Mouse (Mus musculus) intestine, embryonic 14.5 days (tissue): ENCODE data around the gene Mllt6. TPM values are rescaled to one million over a fixed set of nuclear protein-coding genes. Genes with fewer than 3 reads are reported as not detected.
A peak's percentile ranks its signal among the peaks of the same experiment; 100 is the strongest.
"Not testable (repeated sequence)": the region's sequence is repeated elsewhere in the genome, so short reads cannot be mapped to it uniquely, and the experiment has no call there.

ENCODE experiments used
- ATAC-seq: fragments of 200-750 bp; cut with Nextera tagmentation; replicated peaks from 2 replicates; pipeline ENCODE4 v1.8.0; 2017; ENCODE audit warnings: low read depth, moderate number of reproducible peaks, moderate TSS enrichment, moderate library complexity; ENCODE audit not compliant: low FRiP score, low TSS enrichment
- DNase-seq: peaks from one replicate; pipeline ENCODE4 v3.0.0-alpha.2; 2018; ENCODE audit warnings: low spot score
- H3K27ac ChIP-seq: fragments of 300-500 bp; sonication (generic); 2 replicates; pipeline ENCODE4 v1.5.1; 2014; ENCODE audit warnings: low read depth, mild to moderate bottlenecking, control low read depth
- H3K27me3 ChIP-seq: fragments of 300-500 bp; sonication (generic); replicated peaks from 2 replicates; pipeline ENCODE4 v1.6.1; 2014; ENCODE audit warnings: low read length, control low read depth; ENCODE audit not compliant: control insufficient read depth, insufficient read depth
- H3K36me3 ChIP-seq: fragments of 300-500 bp; sonication (generic); 2 replicates; pipeline ENCODE4 v1.6.1; 2014; ENCODE audit warnings: low read length, control low read depth; ENCODE audit not compliant: control insufficient read depth, insufficient read depth
- H3K4me1 ChIP-seq: fragments of 300-500 bp; sonication (generic); replicated peaks from 2 replicates; pipeline ENCODE4 v1.6.1; 2014; ENCODE audit warnings: low read length, control low read depth, mixed read lengths; ENCODE audit not compliant: control insufficient read depth, insufficient read depth
- H3K4me2 ChIP-seq: fragments of 300-500 bp; sonication (generic); 2 replicates; pipeline ENCODE4 v1.6.1; 2014; ENCODE audit warnings: low read length
- H3K4me3 ChIP-seq: fragments of 300-500 bp; sonication (generic); 2 replicates; pipeline ENCODE4 v1.5.1; 2014; ENCODE audit warnings: low read depth, low read length, control low read depth, mixed read lengths
- H3K9ac ChIP-seq: fragments of 300-500 bp; sonication (generic); 2 replicates; pipeline ENCODE4 v1.6.1; 2014; ENCODE audit warnings: mild to moderate bottlenecking, low read length
- H3K9me3 ChIP-seq: fragments of 300-500 bp; sonication (generic); 2 replicates; pipeline ENCODE4 v1.6.1; 2016; ENCODE audit warnings: low read length, control low read depth; ENCODE audit not compliant: control insufficient read depth
- WGBS: fragments of 180-500 bp; shearing (Covaris S2); extraction: QIAGEN DNeasy Blood & Tissue Kit; methylation state at CpG from one replicate; pipeline ENCODE4 v1.1.7; 2014; 5-methylcytosine and 5-hydroxymethylcytosine counted together
- polyA plus RNA-seq: library from polyadenylated mRNA; unstranded; fragments of >200 nt; fragmentation: Nextera tagmentation; extraction: Ambion mirVana; gene quantifications from 2 replicates; pipeline ENCODE4 v1.2.1, GENCODE M21; 2014

Mllt6 gene
- polyA plus RNA-seq, 1 experiment from 2014 or later: 4.8 TPM

GRCm38 (mm10) chr11:97656269-97656971, 6.8 kb upstream of the Mllt6 start:
- no peaks in the 10 kb centered on the region for H3K36me3 ChIP-seq
- WGBS: 76% methylated on average over 14 of the region's 14 CpGs
- H3K27ac ChIP-seq: no peak overlapping the region
- peaks cover 6% of the 10 kb centered on the region for H3K27me3 ChIP-seq
- H3K4me3 ChIP-seq: no peak overlapping the region
- DNase-seq: no peak
- H3K4me1 ChIP-seq: peaks cover 13% of the 10 kb centered on the region
- H3K9ac ChIP-seq: no peak overlapping the region
- H3K4me2 ChIP-seq: no peak overlapping the region
- ATAC-seq: no peak
- no peaks in the 10 kb centered on the region for H3K9me3 ChIP-seq

GRCm38 (mm10) chr11:97657184-97657945, 5.8 kb upstream of the Mllt6 start:
- Histone ChIP-seq H3K9me3 (no peaks in the 10 kb centered on the region), H3K4me2 (no peak overlapping the region), H3K4me1 (peaks cover 22% of the 10 kb centered on the region), H3K9ac (no peak overlapping the region), H3K27ac (no peak overlapping the region), H3K4me3 (no peak overlapping the region), H3K27me3 (peaks cover 16% of the 10 kb centered on the region), H3K36me3 (no peaks in the 10 kb centered on the region)
- WGBS: 57% methylated on average over 4 of the region's 6 CpGs
- ATAC-seq (no peak), DNase-seq (no peak)

- H3K36me3 ChIP-seq, H3K4me2 ChIP-seq, H3K4me3 ChIP-seq, H3K9me3 ChIP-seq, ATAC-seq, DNase-seq, H3K9ac ChIP-seq, H3K27ac ChIP-seq: not testable (repeated sequence)
- H3K27me3 ChIP-seq: peaks cover 16% of the 10 kb centered on the region
- H3K4me1 ChIP-seq: peaks cover 23% of the 10 kb centered on the region
- WGBS: 91% methylated on average over 6 of the region's 6 CpGs
These were observed 5.2 kb upstream of the Mllt6 start for GRCm38 (mm10) chr11:97657967-97658366.

GRCm38 (mm10) chr11:97658751-97659266, 4.4 kb upstream of the Mllt6 start:
- DNase-seq (no peak), ATAC-seq (no peak)
- H3K4me3 ChIP-seq: peak overlapping the region; percentile 67; the same call in 1 of the 2 replicates
- no peaks in the 10 kb centered on the region for H3K36me3 ChIP-seq
- no peaks in the 10 kb centered on the region for H3K9me3 ChIP-seq
- WGBS: 49% methylated on average over 11 of the region's 11 CpGs
- H3K4me2 ChIP-seq: peak overlapping the region; percentile 66
- H3K4me1 ChIP-seq: peaks cover 23% of the 10 kb centered on the region
- no peak overlapping the region for H3K9ac ChIP-seq
- H3K27me3 ChIP-seq: peaks cover 16% of the 10 kb centered on the region
- H3K27ac ChIP-seq: no peak overlapping the region

GRCm38 (mm10) chr11:97659267-97659989, 3.8 kb upstream of the Mllt6 start:
- Histone ChIP-seq H3K9ac (peak overlapping the region; percentile 93), H3K27me3 (peaks cover 16% of the 10 kb centered on the region), H3K36me3 (no peaks in the 10 kb centered on the region), H3K27ac (peak overlapping the region; percentile 83), H3K4me2 (peak overlapping the region; percentile 66), H3K4me3 (peak overlapping the region; percentile 67), H3K4me1 (peaks cover 26% of the 10 kb centered on the region), H3K9me3 (no peaks in the 10 kb centered on the region)
- DNase-seq: peak; percentile 67
- no peak; the same call in 1 of the 2 replicates for ATAC-seq
- WGBS: 10% methylated on average over 13 of the region's 13 CpGs

- WGBS: under 1% methylated on average over 73 of the region's 78 CpGs
- peak overlapping the region; percentile 66 for H3K4me2 ChIP-seq
- H3K27me3 ChIP-seq: peaks cover 16% of the 10 kb centered on the region
- peak overlapping the region; percentile 93 for H3K9ac ChIP-seq
- peak overlapping the region; percentile 67 for H3K4me3 ChIP-seq
- no peaks in the 10 kb centered on the region for H3K36me3 ChIP-seq
- peak; percentile 74 for ATAC-seq
- H3K4me1 ChIP-seq: peaks cover 34% of the 10 kb centered on the region
- peak; percentile 86 for DNase-seq
- H3K27ac ChIP-seq: peak overlapping the region; percentile 83
- no peaks in the 10 kb centered on the region for H3K9me3 ChIP-seq
These were observed 3.1 kb upstream of the Mllt6 start for GRCm38 (mm10) chr11:97659990-97660714.

- H3K4me1 ChIP-seq: peaks cover 37% of the 10 kb centered on the region
- peaks cover 7% of the 10 kb centered on the region; the same call in 1 of the 2 replicates for H3K36me3 ChIP-seq
- peak overlapping the region; percentile 93 for H3K9ac ChIP-seq
- H3K4me3 ChIP-seq: peak overlapping the region; percentile 84
- peak overlapping the region; percentile 88 for H3K27ac ChIP-seq
- 4% methylated on average over 27 of the region's 27 CpGs for WGBS
- peaks cover 16% of the 10 kb centered on the region for H3K27me3 ChIP-seq
- ATAC-seq (no peak), DNase-seq (no peak)
- H3K9me3 ChIP-seq: no peaks in the 10 kb centered on the region
- H3K4me2 ChIP-seq: peak overlapping the region; percentile 66
These were observed 2.2 kb upstream of the Mllt6 start for GRCm38 (mm10) chr11:97660734-97661647.
